Mouse (Mus musculus): ENCODE results near the gene Setd1b. TPM values are rescaled to one million over a fixed set of nuclear protein-coding genes. Genes with fewer than 3 reads are reported as not detected.

Gene Setd1b
- polyA plus RNA-seq, 1 experiment from 2014 or later, result 14.2 TPM

DNA sequence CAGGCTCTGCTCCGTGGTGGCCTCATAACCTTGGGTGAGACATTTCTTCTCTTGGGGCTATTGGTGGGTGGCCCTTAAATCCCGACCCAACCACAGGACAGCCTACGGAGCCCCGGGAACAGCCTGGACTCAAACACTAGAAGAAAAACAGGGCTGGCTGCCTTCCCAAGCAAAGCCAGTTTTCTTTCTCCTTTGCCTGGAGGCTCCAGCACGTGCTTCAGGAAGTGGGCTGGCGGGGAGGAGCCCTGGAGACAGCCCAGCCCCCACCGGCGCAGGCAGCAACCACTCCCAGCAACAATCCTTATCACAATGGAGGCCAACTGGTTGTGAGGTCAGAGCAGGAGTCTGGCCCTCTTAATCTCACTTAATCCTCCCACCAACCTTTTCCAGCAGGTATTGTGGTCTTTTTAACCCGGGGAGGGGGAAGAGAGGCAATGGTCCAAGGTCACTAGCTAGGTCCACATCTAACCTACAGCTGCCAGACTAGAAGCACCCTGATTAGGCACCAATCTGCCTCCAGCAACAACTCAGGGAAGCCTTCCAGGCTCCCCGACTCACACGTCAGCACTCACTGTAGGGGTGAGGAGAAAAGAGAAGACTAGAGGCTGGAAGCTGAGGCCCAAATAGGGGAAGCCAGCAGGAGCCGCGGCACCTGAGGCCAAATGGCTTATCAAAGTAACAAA lies 5.5 kb upstream of the Setd1b start:
- DNase-seq, result peak; percentile 86
- Histone ChIP-seq H3K9me3 (ENCODE audit: control insufficient read depth, low read length) (no peaks in the 10 kb centered on the region), H3K4me1 (ENCODE audit: control insufficient read depth, insufficient read depth, low read length) (peaks cover 63% of the 10 kb centered on the region), H3K4me2 (ENCODE audit: low read length) (peak overlapping the region; percentile 100), H3K27ac (replicated peaks; ENCODE audit: low read depth, low read length) (peak overlapping the region; percentile 100), H3K36me3 (ENCODE audit: control insufficient read depth, insufficient read depth, low read length) (peaks cover 55% of the 10 kb centered on the region), H3K27me3 (ENCODE audit: control insufficient read depth, insufficient read depth, low read length) (no peaks in the 10 kb centered on the region), H3K4me3 (replicated peaks; ENCODE audit: low read depth, low read length) (peak overlapping the region; percentile 91), H3K9ac (replicated peaks; ENCODE audit: low read length) (peak overlapping the region; percentile 100)
- WGBS, result 3% methylated on average over 13 of the region's 13 CpGs
- ATAC-seq (ENCODE audit: low FRiP score, low TSS enrichment), result no peak

DNA sequence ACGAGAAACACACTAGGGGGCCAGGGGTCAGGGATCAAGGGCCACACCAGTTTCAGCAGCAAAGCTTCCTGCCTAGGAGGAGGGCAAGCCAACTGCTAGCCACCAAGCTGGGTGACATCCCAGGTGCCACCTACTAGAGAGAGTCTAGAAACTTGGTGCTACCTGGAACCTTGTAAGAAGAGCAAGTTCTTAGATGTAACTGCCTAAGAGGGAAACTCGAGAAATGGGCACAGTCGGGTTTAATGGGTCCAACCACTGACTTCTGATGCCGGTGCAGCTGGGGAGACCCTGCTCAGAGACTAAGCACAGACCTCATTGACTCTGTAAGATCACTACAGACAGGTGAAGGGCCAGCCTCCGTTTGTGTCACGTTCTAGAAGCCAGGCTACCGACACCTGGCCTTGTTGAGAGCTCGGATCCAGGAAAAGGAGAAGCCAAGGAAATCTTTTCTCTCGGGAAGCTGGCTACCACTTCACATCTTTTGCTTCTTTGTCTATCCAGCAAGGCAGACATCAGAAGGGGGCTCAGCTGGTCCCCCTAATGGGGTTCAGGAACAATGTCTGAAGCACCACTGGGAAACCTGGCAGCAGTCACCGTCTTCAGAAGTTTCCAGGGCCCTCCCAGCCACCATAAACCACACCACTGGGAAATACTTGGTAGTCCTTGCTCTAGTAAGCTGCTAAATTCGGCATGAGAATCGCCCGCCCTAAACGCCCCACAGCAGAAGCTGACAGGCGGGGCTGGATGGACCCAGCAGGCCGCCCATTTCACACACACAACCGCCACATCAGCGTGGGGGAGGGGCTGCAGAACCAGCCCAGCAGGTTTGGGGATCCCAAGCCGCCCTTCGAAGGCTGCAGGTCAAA lies 4.7 kb upstream of the Setd1b start:
- peak overlapping the region; percentile 100 for H3K27ac ChIP-seq (replicated peaks; ENCODE audit: low read depth, low read length)
- no peaks in the 10 kb centered on the region for H3K9me3 ChIP-seq (ENCODE audit: control insufficient read depth, low read length)
- ATAC-seq (ENCODE audit: low FRiP score, low TSS enrichment) (no peak), DNase-seq (peak; percentile 81)
- 1% methylated on average over 20 of the region's 20 CpGs for WGBS
- H3K4me1 ChIP-seq (ENCODE audit: control insufficient read depth, insufficient read depth, low read length), result peaks cover 55% of the 10 kb centered on the region
- no peaks in the 10 kb centered on the region for H3K27me3 ChIP-seq (ENCODE audit: control insufficient read depth, insufficient read depth, low read length)
- peak overlapping the region; percentile 91 for H3K4me3 ChIP-seq (replicated peaks; ENCODE audit: low read depth, low read length)
- H3K36me3 ChIP-seq (ENCODE audit: control insufficient read depth, insufficient read depth, low read length), result peaks cover 50% of the 10 kb centered on the region
- H3K4me2 ChIP-seq (ENCODE audit: low read length), result peak overlapping the region; percentile 100
- H3K9ac ChIP-seq (replicated peaks; ENCODE audit: low read length), result peak overlapping the region; percentile 100

DNA sequence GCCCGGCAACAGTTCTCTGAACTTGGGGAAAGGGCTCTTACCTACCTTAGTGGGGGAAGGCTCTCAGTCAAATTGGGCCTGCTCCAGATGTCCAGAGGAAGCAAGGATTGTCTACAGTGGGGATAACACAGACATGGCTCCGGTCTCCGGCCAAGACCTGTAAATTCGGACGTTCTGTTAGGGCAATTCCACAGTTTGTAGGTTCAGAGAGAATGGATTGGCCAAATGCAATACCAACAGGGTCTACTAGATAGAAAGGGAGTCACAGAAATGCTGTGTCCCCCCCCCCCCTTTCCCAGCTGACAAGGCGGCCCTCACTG lies 4.1 kb upstream of the Setd1b start:
- H3K36me3 ChIP-seq (ENCODE audit: control insufficient read depth, insufficient read depth, low read length), result peaks cover 49% of the 10 kb centered on the region
- H3K9ac ChIP-seq (replicated peaks; ENCODE audit: low read length), result peak overlapping the region; percentile 100
- H3K9me3 ChIP-seq (ENCODE audit: control insufficient read depth, low read length), result no peaks in the 10 kb centered on the region
- peak overlapping the region; percentile 100 for H3K4me2 ChIP-seq (ENCODE audit: low read length)
- peak overlapping the region; percentile 91 for H3K4me3 ChIP-seq (replicated peaks; ENCODE audit: low read depth, low read length)
- no peaks in the 10 kb centered on the region for H3K27me3 ChIP-seq (ENCODE audit: control insufficient read depth, insufficient read depth, low read length)
- DNase-seq, result no peak
- H3K27ac ChIP-seq (replicated peaks; ENCODE audit: low read depth, low read length), result peak overlapping the region; percentile 100
- no peak for ATAC-seq (ENCODE audit: low FRiP score, low TSS enrichment)
- WGBS, result 0% methylated on average over 6 of the region's 6 CpGs
- H3K4me1 ChIP-seq (ENCODE audit: control insufficient read depth, insufficient read depth, low read length), result peaks cover 49% of the 10 kb centered on the region

DNA sequence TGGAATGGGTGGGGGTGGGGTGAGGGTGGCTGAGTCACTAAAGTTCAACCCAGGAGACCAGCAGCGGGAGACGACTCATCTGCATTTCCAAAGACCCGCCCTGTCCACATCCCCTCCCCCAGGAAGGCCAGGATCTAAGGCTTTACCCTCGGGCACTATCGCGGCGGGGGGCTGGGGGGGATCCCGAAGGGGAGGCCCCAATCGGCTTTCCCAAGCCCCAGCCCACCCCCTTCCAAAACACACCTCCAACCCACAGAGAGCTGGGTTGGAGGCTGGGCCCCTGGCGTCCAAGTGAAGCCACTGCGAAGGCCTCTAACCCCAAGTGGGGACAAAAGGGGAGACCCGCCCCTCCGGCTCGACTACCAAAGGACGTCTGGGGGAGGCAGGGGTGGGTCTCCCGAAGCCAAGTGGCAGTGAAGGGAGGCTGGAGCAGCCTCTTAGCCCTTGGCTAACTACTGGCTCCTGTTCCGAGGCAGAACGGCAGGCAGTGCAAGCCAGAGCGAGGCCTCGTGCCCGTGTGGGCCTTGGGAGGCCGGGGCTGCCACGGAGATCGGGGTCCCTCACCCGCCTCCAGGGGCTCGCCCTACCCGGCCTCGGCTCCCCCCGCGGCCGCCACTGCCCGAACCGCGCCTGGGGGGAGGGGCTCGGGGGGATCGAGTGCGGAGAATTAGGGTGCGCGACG lies 3.6 kb upstream of the Setd1b start:
- H3K9ac ChIP-seq (replicated peaks; ENCODE audit: low read length), result peak overlapping the region; percentile 100
- DNase-seq (peak; percentile 81), ATAC-seq (ENCODE audit: low FRiP score, low TSS enrichment) (peak; percentile 44)
- peak overlapping the region; percentile 91 for H3K4me3 ChIP-seq (replicated peaks; ENCODE audit: low read depth, low read length)
- peak overlapping the region; percentile 100 for H3K4me2 ChIP-seq (ENCODE audit: low read length)
- peaks cover 45% of the 10 kb centered on the region for H3K4me1 ChIP-seq (ENCODE audit: control insufficient read depth, insufficient read depth, low read length)
- no peaks in the 10 kb centered on the region for H3K9me3 ChIP-seq (ENCODE audit: control insufficient read depth, low read length)
- peak overlapping the region; percentile 100 for H3K27ac ChIP-seq (replicated peaks; ENCODE audit: low read depth, low read length)
- H3K27me3 ChIP-seq (ENCODE audit: control insufficient read depth, insufficient read depth, low read length), result no peaks in the 10 kb centered on the region
- under 1% methylated on average over 37 of the region's 40 CpGs for WGBS
- peaks cover 44% of the 10 kb centered on the region for H3K36me3 ChIP-seq (ENCODE audit: control insufficient read depth, insufficient read depth, low read length)

- under 1% methylated on average over 39 of the region's 39 CpGs for WGBS
- DNase-seq, result peak; percentile 89
These were observed 2.9 kb upstream of the Setd1b start for GRCm38 (mm10) chr5:123138953-123139721.

GRCm38 (mm10) chr5:123139722-123140627 lies 2.0 kb upstream of the Setd1b start:
- Histone ChIP-seq H3K9me3 (ENCODE audit: control insufficient read depth, low read length) (no peaks in the 10 kb centered on the region), H3K27ac (replicated peaks; ENCODE audit: low read depth, low read length) (peak overlapping the region; percentile 100), H3K4me1 (ENCODE audit: control insufficient read depth, insufficient read depth, low read length) (peaks cover 41% of the 10 kb centered on the region), H3K4me3 (replicated peaks; ENCODE audit: low read depth, low read length) (peak overlapping the region; percentile 91), H3K36me3 (ENCODE audit: control insufficient read depth, insufficient read depth, low read length) (peaks cover 28% of the 10 kb centered on the region), H3K4me2 (ENCODE audit: low read length) (peak overlapping the region; percentile 100), H3K9ac (replicated peaks; ENCODE audit: low read length) (peak overlapping the region; percentile 100), H3K27me3 (ENCODE audit: control insufficient read depth, insufficient read depth, low read length) (no peaks in the 10 kb centered on the region)
- DNase-seq, result peak; percentile 70
- WGBS, result under 1% methylated on average over 28 of the region's 28 CpGs
- no peak for ATAC-seq (ENCODE audit: low FRiP score, low TSS enrichment)

More at GRCm38 (mm10) chr5:123138953-123139721, 2.9 kb upstream of the Setd1b start:
- Histone ChIP-seq H3K9me3 (ENCODE audit: control insufficient read depth, low read length) (no peaks in the 10 kb centered on the region), H3K4me3 (replicated peaks; ENCODE audit: low read depth, low read length) (peak overlapping the region; percentile 91), H3K4me2 (ENCODE audit: low read length) (peak overlapping the region; percentile 100), H3K36me3 (ENCODE audit: control insufficient read depth, insufficient read depth, low read length) (peaks cover 37% of the 10 kb centered on the region), H3K27ac (replicated peaks; ENCODE audit: low read depth, low read length) (peak overlapping the region; percentile 100), H3K9ac (replicated peaks; ENCODE audit: low read length) (peak overlapping the region; percentile 100), H3K4me1 (ENCODE audit: control insufficient read depth, insufficient read depth, low read length) (peaks cover 41% of the 10 kb centered on the region), H3K27me3 (ENCODE audit: control insufficient read depth, insufficient read depth, low read length) (no peaks in the 10 kb centered on the region)
- ATAC-seq (ENCODE audit: low FRiP score, low TSS enrichment), result no peak

DNA sequence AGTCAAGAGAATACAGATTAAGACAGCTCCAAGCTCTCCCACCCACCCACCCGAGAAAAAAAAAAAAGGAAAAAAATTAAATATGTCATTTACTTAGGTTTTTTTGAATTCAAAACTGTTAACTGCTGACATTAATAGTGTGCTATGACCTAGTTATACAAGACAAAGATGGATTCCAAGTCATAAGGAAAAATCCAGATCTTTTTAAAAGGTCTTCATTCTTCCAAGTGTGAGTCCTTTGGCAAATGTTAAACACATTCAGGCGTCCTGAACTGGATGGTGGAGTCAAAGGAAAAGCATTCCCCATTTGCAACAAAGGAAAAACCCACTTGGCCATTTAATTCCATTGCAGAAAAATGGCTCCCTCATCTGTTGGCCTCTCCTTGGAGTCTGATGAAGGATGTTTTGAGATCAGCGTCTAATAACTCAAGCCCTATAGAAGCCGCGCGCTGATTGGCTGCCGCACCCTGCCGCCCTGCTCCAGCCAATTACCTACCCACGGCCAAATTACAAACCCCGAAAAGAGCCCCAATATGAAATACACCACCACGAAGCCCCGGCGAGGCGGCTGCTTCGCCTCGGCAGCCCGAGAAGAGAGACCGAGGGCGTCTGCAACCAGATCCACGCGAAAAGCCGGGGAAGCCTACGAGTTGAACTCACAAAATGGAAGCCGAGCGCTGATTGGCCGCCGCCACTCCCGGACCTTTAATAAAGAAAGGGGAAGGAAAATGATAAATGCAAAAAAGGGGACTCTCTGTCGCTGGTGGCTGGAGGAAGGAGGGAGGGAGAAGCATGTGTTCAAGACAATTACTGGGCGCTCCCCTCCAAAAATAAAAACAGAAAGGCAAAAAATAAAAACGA lies 1.1 kb upstream of the Setd1b start:
- Histone ChIP-seq H3K9me3 (ENCODE audit: control insufficient read depth, low read length) (no peaks in the 10 kb centered on the region), H3K4me2 (ENCODE audit: low read length) (peak overlapping the region; percentile 100), H3K4me3 (replicated peaks; ENCODE audit: low read depth, low read length) (peak overlapping the region; percentile 91), H3K4me1 (ENCODE audit: control insufficient read depth, insufficient read depth, low read length) (peaks cover 41% of the 10 kb centered on the region), H3K36me3 (ENCODE audit: control insufficient read depth, insufficient read depth, low read length) (peaks cover 19% of the 10 kb centered on the region), H3K9ac (replicated peaks; ENCODE audit: low read length) (peak overlapping the region; percentile 100), H3K27ac (replicated peaks; ENCODE audit: low read depth, low read length) (peak overlapping the region; percentile 100), H3K27me3 (ENCODE audit: control insufficient read depth, insufficient read depth, low read length) (no peaks in the 10 kb centered on the region)
- DNase-seq (peak; percentile 97), ATAC-seq (ENCODE audit: low FRiP score, low TSS enrichment) (peak; percentile 67)
- WGBS, result 0% methylated on average over 31 of the region's 31 CpGs

Measured in midbrain, embryonic 14.5 days (tissue).